Mouse (Mus musculus): ENCODE data around the gene Slc25a43.

Slc25a43 gene

DNA sequence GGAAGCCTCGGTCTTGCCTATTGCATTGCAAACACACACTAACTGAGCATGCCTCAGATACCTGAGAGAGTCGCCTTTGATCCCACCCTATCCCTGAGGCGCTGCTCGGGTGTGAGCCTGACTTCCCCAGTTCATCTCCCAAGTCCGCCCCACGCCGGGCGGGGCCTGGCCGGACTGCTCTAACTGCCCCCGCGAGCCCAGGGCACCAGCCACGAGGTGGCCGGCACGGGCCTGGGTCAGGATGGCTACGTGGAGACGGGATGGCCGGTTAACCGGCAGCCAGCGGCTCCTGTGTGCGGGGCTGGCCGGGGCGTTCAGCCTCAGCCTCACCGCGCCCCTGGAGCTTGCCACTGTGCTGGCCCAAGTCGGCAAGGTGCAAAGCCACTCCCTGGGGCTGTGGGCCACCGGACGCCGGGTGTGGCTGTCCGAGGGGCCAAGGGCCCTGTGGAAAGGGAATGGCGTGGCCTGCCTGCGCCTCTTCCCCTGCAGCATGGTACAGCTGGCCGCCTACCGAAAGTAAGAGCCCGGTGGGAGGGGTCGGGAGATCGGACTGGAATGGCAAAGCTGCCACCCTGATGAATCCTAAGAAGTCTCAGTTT is at the start of gene Slc25a43:
Gene Slc25a43 (plus strand): TSS at position 157 of the 599 bp plus-strand sequence.
- no peaks in the 10 kb centered on the region for H3K36me3 ChIP-seq (ENCODE audit: control insufficient read depth, insufficient read depth, low read length, poor library complexity, severe bottlenecking)
- DNase-seq (ENCODE audit: low read depth, low spot score) = peak; percentile 3
- no peaks in the 10 kb centered on the region for H3K27me3 ChIP-seq (ENCODE audit: control insufficient read depth, insufficient read depth, low read length, poor library complexity, severe bottlenecking)

DNA sequence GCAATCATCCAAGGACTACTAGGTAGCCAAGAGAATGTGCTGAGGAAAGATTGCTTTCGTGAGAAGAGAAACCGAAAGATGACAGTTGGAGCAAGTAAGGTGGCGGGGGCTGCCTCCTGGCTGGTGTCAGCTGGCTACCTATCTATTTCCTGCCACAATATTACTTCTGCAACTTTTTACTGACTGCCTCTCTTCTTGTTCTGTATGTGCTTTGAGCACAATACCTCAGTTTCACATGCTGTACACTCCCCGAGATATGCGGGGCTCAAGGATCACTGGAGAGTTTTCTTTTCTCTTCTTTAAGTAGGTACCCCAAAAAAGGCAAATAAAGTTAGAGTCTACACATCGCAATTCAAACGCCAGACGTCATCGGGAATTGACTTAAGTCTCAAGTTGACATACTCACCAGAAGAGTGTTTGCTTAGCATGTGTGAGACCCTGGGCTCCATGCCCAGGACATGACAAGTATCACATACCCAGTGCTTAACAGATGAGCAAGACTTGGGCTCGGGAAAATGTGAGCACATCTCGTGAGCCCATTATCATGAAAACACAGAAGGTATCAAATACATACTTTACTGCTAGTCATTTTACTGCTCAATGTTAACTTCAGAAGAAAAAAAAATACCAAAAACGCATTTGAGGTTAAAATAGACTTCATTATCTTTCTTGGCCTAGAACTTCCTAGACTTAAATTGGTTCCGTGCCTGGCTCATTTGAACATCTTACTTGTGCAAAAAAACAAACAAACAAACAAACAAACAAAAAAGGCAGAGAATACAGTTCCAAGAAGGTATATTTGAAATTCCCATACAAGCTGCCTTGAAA is 3.1 kb upstream of the Slc25a43 start:
- no peaks in the 10 kb centered on the region for H3K27me3 ChIP-seq (ENCODE audit: control insufficient read depth, insufficient read depth, low read length, poor library complexity, severe bottlenecking)
- DNase-seq (ENCODE audit: low read depth, low spot score) = peak; percentile 38

DNA sequence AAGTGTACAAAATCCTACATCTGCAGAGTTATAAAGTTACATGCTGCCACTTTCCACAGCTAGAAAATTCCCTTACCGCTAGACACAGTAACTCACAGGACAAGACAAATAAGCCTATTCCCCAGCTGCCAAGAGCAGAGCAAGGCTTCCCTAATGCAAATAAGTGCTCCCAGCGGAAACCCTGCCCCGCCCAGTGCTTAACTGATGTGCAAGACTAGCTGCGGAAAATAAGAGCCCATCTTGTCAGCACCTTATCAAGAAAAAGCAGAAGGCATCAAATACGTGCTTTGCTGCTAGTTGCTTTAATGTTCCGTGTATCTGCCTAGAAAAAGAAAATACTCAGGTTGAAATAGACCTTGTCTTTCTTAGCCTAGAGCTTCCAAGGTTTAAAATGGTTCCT is 2.2 kb upstream of the Slc25a43 start:
- no peak for DNase-seq (ENCODE audit: low read depth, low spot score)

More for the DNA sequence above, 3.1 kb upstream of the Slc25a43 start:
- H3K36me3 ChIP-seq (ENCODE audit: control insufficient read depth, insufficient read depth, low read length, poor library complexity, severe bottlenecking) = no peaks in the 10 kb centered on the region

DNA sequence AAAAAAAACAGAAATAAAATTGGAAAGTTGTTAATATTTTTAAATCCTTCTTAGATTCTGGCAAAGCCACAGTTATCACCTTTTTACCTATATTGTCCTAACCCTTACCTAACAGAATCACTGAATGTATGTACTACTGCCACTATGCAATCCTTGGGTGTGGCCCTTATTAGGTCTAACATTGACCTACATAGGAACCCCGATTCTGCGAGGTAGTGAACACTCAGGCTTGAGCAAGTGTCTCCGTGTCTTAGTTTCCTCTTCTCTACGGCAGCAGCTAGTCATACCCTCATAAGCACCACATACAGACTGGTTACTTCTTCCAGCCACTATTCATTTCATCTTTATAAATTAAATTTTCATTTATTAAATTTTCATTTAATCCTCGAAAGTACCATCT is 715 bp upstream of the Slc25a43 start:
- Histone ChIP-seq H3K36me3 (ENCODE audit: control insufficient read depth, insufficient read depth, low read length, poor library complexity, severe bottlenecking) (no peaks in the 10 kb centered on the region), H3K27me3 (ENCODE audit: control insufficient read depth, insufficient read depth, low read length, poor library complexity, severe bottlenecking) (no peaks in the 10 kb centered on the region)
- no peak for DNase-seq (ENCODE audit: low read depth, low spot score)

More for the DNA sequence above, 2.2 kb upstream of the Slc25a43 start:
- Histone ChIP-seq H3K27me3 (ENCODE audit: control insufficient read depth, insufficient read depth, low read length, poor library complexity, severe bottlenecking) (no peaks in the 10 kb centered on the region), H3K36me3 (ENCODE audit: control insufficient read depth, insufficient read depth, low read length, poor library complexity, severe bottlenecking) (no peaks in the 10 kb centered on the region)

- DNase-seq (ENCODE audit: low read depth, low spot score) = peak; percentile 79
- H3K36me3 ChIP-seq (ENCODE audit: control insufficient read depth, insufficient read depth, low read length, poor library complexity, severe bottlenecking) = no peaks in the 10 kb centered on the region
- H3K27me3 ChIP-seq (ENCODE audit: control insufficient read depth, insufficient read depth, low read length, poor library complexity, severe bottlenecking) = no peaks in the 10 kb centered on the region
These were observed 1.3 kb downstream of the Slc25a43 start for GRCm38 (mm10) chrX:36744735-36745134.

DNA sequence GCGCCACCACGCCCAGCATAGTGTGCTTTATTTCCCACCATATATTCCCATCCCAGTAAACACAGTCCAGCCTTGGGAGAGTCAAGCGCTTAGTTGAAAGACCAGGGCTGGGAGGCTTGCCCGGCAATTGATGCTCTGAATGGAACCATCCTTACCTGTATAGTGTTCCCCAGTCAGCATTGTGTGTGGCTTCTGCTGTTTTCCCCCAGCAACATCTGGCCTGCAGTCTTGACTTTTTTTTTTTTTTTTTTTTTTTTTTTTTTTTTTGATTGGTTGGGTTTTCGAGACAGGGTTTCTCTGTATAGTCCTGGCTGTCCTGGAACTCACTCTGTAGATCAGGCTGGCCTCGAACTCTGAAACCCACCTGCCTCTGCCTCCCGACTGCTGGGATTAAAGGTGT is 1.9 kb downstream of the Slc25a43 start:
- no peaks in the 10 kb centered on the region for H3K27me3 ChIP-seq (ENCODE audit: control insufficient read depth, insufficient read depth, low read length, poor library complexity, severe bottlenecking)
- DNase-seq (ENCODE audit: low read depth, low spot score) = no peak
- H3K36me3 ChIP-seq (ENCODE audit: control insufficient read depth, insufficient read depth, low read length, poor library complexity, severe bottlenecking) = no peaks in the 10 kb centered on the region

GRCm38 (mm10) chrX:36746789-36747188 is 3.3 kb downstream of the Slc25a43 start:
- no peaks in the 10 kb centered on the region for H3K36me3 ChIP-seq (ENCODE audit: control insufficient read depth, insufficient read depth, low read length, poor library complexity, severe bottlenecking)
- no peak for DNase-seq (ENCODE audit: low read depth, low spot score)
- no peaks in the 10 kb centered on the region for H3K27me3 ChIP-seq (ENCODE audit: control insufficient read depth, insufficient read depth, low read length, poor library complexity, severe bottlenecking)

GRCm38 (mm10) chrX:36748573-36748972 is 5.1 kb downstream of the Slc25a43 start:
- Histone ChIP-seq H3K36me3 (ENCODE audit: control insufficient read depth, insufficient read depth, low read length, poor library complexity, severe bottlenecking) (no peaks in the 10 kb centered on the region), H3K27me3 (ENCODE audit: control insufficient read depth, insufficient read depth, low read length, poor library complexity, severe bottlenecking) (no peaks in the 10 kb centered on the region)
- no peak for DNase-seq (ENCODE audit: low read depth, low spot score)

GRCm38 (mm10) chrX:36749281-36749785 is 5.9 kb downstream of the Slc25a43 start:
- DNase-seq (ENCODE audit: low read depth, low spot score) = no peak
- no peaks in the 10 kb centered on the region for H3K27me3 ChIP-seq (ENCODE audit: control insufficient read depth, insufficient read depth, low read length, poor library complexity, severe bottlenecking)
- no peaks in the 10 kb centered on the region for H3K36me3 ChIP-seq (ENCODE audit: control insufficient read depth, insufficient read depth, low read length, poor library complexity, severe bottlenecking)

GRCm38 (mm10) chrX:36750591-36750990 is 7.1 kb downstream of the Slc25a43 start:
- no peaks in the 10 kb centered on the region for H3K27me3 ChIP-seq (ENCODE audit: control insufficient read depth, insufficient read depth, low read length, poor library complexity, severe bottlenecking)
- H3K36me3 ChIP-seq (ENCODE audit: control insufficient read depth, insufficient read depth, low read length, poor library complexity, severe bottlenecking) = no peaks in the 10 kb centered on the region
- no peak for DNase-seq (ENCODE audit: low read depth, low spot score)

GRCm38 (mm10) chrX:36752586-36752985 is 9.1 kb downstream of the Slc25a43 start:
- Histone ChIP-seq H3K36me3 (ENCODE audit: control insufficient read depth, insufficient read depth, low read length, poor library complexity, severe bottlenecking) (no peaks in the 10 kb centered on the region), H3K27me3 (ENCODE audit: control insufficient read depth, insufficient read depth, low read length, poor library complexity, severe bottlenecking) (no peaks in the 10 kb centered on the region)
- no peak for DNase-seq (ENCODE audit: low read depth, low spot score)

DNA sequence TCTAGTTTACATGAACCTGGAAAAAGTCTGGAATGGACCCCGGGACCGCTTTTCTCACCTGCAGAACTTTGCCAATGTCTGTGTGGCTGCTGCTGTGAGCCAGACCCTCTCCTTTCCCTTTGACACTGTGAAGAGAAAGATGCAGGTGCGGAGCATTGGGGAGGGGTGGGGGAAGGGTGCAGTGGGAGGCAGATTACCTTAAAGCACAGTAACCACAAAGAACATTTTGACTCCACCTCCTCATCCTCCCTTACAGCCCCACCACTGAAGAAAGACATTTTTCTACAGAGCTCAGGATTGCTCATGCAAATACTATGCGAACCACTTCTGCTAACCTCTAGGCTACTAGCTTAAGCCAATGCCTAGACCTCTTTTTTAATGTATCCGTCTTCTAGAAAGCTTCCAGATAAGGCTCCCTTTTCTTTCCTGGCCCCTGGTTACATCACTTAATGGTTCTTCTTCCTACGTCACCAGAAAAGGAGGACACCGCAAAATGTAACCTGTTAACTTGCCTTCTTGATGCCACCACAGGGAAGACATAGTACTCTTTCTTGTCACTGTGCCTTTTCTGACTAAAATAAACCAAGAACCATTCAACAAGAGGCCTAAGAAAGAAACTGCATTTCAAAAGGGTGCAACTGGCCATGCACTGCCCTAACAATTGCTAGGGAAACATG is 14.5 kb downstream of the Slc25a43 start:
- Histone ChIP-seq H3K27me3 (ENCODE audit: control insufficient read depth, insufficient read depth, low read length, poor library complexity, severe bottlenecking) (no peaks in the 10 kb centered on the region), H3K36me3 (ENCODE audit: control insufficient read depth, insufficient read depth, low read length, poor library complexity, severe bottlenecking) (no peaks in the 10 kb centered on the region)
- DNase-seq (ENCODE audit: low read depth, low spot score) = peak; percentile 20

- Histone ChIP-seq H3K27me3 (ENCODE audit: control insufficient read depth, insufficient read depth, low read length, poor library complexity, severe bottlenecking) (no peaks in the 10 kb centered on the region), H3K36me3 (ENCODE audit: control insufficient read depth, insufficient read depth, low read length, poor library complexity, severe bottlenecking) (no peaks in the 10 kb centered on the region)
- DNase-seq (ENCODE audit: low read depth, low spot score) = peak; percentile 13
These were observed 15.1 kb downstream of the Slc25a43 start for GRCm38 (mm10) chrX:36758566-36758965.

GRCm38 (mm10) chrX:36760946-36761635 is 17.6 kb downstream of the Slc25a43 start:
- DNase-seq (ENCODE audit: low read depth, low spot score) = peak; percentile 80
- no peaks in the 10 kb centered on the region for H3K36me3 ChIP-seq (ENCODE audit: control insufficient read depth, insufficient read depth, low read length, poor library complexity, severe bottlenecking)
- H3K27me3 ChIP-seq (ENCODE audit: control insufficient read depth, insufficient read depth, low read length, poor library complexity, severe bottlenecking) = no peaks in the 10 kb centered on the region
